Mouse (Mus musculus): ENCODE data around the gene Ctf1. TPM values are rescaled to one million over a fixed set of nuclear protein-coding genes. Genes with fewer than 3 reads are reported as not detected.
"Not testable (repeated sequence)": the region's sequence is repeated elsewhere in the genome, so short reads cannot be mapped to it uniquely, and the experiment has no call there.

Ctf1 gene
- total RNA-seq, 4 experiments from 2014 or later = 15.2 to 20.3 (median 17.1) TPM

DNA sequence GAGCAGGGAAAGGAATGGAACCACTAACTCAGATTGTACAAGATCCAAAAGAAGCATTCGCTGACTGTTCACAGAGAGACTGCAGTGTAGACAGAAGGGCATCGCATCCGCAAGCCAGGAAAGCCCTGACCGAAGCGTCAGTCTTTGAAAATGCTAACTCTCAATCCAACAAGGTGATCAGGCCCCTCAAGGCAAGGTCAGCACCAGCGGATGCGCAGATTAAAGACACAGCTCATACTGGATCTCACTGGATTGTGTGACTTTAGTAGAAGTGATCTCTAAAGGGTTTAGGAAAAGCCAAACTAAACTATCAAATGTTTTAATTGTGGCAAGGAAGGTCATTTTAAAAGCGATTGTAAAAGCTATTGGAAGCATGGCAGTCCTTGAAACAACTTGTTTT lies 19.2 kb upstream of the Ctf1 start:
- no peak for DNase-seq (ENCODE audit: low spot score in 2 of 2)

DNA sequence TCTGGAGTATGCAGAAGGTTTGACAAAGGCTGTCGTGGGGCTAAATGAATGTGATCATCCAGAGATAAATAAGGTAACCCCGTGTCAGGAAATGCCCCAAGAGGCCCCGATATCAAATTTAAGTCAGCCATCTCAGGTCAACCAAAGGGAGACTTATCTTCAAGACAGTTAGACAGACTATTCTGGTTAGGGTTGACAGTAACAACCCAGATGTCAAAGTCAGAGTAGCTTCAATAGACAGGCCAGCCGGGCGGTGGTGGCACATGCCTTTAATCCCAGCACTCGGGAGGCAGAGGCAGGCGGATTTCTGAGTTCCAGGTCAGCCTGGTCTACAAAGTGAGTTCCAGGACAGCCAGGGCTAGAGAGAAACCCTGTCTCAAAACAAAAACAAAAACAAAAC lies 18.8 kb upstream of the Ctf1 start:
- DNase-seq (ENCODE audit: low spot score in 2 of 2) = not testable (repeated sequence)

DNA sequence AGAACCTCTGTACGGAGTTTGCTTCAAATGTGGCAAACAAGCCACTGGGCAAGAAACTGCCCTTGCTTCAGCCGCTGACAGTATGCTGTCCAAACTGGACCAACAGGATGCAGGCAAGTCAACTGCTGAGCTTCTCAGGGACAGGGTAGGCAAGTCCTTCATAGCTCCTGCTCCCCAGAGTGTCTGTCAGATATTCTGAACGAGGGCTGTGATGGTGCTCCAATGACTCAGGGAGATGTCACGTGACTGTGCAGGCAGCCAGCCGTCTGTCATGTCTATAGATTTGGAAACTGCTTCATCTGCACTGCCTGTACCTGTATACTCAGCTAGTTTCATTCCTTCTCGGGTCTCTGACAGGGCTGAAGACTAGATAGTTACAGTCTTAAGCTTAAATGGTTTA lies 13.6 kb upstream of the Ctf1 start:
- no peak for DNase-seq (ENCODE audit: low spot score in 2 of 2)

DNA sequence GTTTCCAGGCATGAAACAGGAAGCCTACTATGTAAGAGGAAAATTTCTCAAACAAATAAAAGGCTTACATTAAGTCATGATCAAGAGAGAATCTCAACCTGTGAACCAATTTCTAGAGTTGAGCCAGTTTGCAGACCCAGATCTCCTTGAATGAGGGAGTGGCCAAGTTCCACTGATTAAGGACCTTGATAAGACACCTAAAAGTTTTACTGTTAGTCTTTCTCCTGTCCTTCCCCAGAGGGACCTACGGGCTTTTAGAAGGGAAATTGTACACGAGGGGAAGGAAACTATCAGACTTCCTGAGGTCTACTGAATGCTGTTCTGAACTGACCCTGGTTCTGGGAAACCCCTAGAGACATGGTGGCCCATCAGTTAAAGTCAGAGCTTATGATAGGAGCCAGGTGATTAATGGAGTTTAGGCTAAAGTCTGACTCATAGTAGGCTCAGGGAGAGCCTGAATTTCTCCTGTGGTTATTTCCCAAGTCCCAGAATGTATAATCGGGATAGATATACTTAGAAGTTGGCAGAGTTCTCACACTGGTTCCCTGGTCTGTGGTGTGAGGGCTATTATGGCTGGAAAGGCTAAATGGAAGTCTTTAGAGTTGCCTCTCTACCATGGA lies 11.7 kb upstream of the Ctf1 start:
- no peak for DNase-seq (ENCODE audit: low spot score in 2 of 2)

DNA sequence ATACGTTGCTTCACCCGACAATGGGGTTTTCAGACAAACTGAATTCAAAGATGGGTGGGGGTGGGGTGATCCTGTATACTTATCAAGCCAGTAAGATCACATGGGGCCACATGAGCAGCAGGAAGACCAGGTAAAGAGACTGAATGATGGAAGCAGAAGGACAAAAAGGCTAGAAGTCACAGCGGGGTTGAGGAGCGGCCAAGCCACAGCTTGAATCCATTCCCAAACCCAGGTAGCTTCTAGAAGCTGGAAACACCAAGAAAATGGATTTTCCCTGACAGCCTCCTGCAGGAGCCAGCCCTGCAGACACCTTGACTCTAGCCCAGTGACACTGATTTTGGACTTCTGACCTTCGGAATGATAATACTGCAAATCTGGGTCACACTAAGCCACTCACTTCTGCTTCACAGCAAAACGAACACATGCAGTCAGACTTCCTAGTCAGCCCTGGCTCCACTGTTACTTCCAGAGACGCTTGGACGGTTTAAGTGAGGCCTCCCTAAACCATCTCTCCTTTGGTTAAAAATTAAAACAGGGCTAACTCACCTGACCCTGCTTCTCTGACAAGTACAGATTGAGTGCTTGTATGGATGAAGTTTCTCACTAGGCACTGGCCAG lies 8.9 kb upstream of the Ctf1 start:
- no peak for DNase-seq (ENCODE audit: low spot score in 2 of 2)

DNA sequence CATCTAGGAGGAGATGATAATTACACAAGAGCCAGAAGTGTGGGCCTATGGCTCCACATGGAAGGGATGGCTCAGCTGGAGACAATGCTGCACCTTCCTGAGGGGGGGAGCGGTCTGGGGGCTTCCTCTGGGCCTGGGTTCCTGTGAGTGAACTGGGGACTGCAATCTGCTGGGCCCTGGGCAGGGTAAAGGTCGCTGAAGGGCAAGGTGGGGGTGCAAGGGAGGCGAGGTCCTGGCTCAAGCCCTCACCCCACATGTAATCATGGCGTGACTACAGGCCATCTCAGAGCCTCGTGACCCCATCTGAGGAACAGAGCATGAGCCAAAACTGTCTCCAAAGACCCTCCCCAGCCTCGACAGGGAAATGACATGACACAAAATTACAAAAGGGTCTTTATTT lies 7.9 kb upstream of the Ctf1 start:
- DNase-seq (ENCODE audit: low spot score in 2 of 2) = no peak

DNA sequence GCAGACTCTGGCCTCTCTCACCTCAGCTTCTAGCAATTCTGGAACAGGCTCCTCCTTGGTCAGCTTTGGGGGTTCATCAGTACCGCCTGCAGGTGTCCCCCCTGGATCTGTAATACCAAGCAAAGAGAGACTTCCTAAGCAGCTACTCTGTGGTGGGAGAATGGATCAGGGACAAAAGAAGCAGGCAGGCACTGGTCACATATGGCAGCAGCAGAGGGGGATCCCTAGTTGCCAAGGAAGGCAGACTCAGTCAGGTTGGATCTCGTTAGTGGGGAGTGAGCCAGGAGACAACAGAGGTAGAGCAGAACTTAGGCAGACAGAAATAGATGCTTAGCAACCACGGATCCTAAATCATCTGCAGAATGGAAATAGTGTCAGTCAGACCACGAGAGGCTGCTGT lies 6.8 kb upstream of the Ctf1 start:
- no peak for DNase-seq (ENCODE audit: low spot score in 2 of 2)

DNA sequence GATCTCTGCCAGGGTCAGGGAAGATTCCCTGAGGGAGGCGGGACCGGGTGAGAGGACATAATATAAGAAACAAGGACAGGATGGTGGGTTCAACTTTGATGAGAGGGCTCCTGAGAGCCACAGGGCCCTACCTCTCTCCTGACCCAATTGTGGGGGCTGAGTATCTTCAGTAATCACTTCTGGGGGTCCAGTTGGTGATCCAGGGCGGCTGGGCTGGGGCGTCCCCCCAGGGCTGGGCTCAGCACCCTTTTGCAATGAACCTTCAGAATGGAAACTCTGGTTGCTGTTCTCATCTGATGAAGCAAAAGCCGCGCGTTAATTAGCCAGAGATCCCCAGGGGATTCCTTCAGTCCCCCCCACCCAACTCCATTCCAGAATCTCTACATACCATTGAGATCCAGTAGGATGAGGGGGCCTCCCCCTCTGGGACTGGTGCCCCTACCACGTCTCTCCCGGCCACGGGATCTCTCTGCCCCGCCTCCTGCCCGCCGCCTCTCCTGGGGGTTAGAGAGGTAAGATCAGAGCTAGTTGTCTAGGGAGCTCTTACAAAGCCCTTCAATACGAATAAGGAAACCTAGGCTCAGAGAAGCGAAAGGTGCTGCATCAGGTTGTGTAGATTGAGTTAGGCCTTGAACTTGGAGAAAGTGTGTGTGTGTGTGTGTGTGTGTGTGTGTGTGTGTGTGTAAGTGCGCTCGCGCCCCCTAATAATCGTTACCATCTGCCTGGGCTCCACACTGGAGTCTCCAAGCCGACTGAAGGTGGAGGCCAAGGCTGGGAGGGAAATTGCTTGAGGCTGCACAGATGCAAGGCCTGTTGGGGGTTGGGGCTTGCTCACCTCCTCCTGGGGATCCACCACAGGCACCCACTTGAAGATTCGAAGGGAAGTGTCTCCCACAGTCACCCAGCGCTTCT lies 5.2 kb upstream of the Ctf1 start:
- DNase-seq (ENCODE audit: low spot score in 2 of 2) = no peak

DNA sequence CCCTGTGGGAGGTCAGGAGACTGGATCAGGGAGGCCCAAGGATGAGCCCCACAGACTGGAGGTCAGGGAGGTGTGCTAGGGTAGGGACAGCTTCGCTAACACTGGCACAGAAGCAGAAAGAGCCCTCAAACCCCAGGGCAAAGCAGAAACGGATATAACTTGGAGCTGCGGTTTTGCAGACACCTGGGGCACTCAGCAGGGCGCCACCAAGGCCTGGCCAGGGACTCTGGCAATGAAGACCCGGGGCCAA lies 4.7 kb upstream of the Ctf1 start:
- no peak for DNase-seq (ENCODE audit: low spot score in 2 of 2)

DNA sequence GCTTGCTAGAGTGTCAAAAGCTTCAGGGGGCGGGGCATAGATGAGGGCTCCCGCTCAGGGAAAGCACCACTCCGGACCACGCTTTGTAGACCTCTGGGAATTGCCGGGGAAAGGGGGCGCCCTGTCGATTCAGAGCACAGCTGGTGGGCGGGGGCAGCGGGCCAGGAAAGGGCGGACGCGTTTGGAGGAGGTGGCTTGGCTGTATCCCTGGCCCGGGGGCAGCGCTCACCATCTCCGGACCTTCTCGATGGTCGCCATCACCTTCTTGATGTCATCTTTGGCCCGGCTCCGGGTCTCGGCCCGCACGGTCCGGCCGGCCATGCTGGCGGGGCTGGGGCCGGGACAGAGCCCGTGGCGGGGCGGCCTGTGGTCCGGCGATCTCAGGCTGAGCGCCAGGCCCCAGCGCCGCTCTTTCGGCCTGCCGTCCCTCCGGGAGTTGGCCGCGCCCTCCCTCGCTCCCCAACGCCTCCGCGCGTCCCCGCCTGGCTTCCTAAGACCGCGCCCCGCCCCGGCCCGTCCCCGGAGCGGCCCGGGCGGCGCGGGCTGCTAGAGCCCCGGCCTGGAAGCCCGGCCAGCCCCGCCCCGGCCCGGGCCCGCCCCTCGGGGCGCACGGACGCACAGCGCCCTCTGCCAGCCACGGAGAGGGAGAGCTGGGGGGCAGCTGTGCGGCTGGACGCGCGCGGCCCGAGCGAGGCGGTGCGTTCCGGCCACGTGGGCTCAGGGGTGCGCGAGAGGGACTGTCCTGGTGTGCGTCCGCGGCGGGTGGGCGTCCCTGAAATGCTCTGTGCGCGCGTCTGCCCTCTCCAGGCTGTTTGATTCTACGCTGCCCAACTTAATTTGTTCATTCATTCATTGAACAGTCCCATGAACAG lies 4.1 kb upstream of the Ctf1 start, which contains the start of gene Bcl7c:
Gene Bcl7c (minus strand): TSS at position 727 of the 872 bp plus-strand sequence.
- DNase-seq (ENCODE audit: low spot score in 2 of 2) = peak; percentile 84 to 86

DNA sequence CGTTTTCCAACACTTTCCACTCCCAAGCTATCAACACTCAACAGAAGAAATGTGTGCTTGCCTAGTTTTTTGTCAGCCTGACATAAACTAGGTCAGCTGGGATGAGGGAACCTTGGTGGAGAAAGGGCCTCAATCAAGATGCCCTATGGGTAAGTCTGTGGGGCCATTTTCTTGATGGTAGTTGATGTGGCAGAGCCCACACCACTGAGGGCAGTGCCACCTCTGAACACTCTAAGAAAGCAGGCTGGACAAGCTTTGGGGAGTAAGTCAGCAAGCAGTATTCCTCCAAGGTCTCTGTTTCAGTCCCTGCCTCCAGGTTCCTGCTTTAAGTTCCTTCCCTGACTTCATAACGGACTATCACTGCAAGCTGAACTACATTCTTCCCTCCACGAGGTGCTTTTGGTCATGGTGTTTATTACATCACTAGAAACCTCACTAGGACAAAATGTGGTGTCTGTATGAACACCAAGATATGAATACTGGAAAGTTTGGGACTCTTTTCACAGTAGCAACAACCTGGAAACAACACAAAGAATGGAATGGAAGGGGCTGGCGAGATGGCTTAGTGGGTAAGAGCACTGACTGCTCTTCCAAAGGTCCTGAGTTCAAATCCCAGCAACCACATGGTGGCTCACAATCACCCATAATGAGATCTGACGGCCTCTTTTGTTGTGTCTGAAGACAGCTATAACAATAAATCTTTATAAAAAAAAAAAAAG lies 3.1 kb upstream of the Ctf1 start:
- DNase-seq (ENCODE audit: low spot score in 2 of 2) = no peak

DNA sequence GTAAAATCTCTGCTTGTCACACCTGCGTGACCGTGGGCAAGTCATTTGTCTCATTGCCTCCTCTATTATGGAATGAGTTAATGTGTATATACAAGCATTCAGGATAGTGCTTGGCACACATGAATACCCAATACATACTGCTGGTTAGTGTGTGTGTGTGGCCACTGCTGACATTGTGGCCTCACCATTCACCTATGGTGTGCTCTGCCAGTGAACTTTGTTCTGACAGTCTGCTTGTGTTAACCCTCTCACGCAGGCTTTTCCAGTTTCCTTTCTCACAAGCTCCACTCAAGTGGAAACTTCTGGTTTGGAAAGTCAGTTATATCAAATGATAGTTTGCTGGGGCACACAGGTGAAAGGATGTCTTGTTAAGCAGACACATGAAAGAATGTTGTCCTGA lies 1.5 kb upstream of the Ctf1 start:
- DNase-seq (ENCODE audit: low spot score in 2 of 2) = no peak

DNA sequence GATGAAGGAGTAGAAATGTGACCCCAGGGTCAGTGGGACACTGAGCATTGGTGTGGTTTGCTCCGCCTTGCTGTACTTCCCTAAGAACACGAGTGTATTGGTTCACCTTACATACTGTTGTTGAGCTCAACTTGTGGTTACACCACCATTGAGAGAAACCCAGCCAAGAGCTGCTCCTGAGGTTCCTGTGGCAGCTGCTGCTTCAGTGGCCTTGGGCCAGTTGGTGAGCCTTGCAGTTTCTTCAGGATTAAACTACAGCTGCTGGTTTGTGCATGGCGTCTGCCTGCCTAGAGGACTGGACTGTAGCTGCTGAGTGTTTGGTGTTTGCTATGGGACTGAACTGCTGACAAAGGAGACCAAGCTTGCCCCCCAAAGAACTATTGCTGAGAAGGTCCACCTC lies 1.1 kb upstream of the Ctf1 start:
- DNase-seq (ENCODE audit: low spot score in 2 of 2) = peak in 1 of 2 experiments; percentile 32

DNA sequence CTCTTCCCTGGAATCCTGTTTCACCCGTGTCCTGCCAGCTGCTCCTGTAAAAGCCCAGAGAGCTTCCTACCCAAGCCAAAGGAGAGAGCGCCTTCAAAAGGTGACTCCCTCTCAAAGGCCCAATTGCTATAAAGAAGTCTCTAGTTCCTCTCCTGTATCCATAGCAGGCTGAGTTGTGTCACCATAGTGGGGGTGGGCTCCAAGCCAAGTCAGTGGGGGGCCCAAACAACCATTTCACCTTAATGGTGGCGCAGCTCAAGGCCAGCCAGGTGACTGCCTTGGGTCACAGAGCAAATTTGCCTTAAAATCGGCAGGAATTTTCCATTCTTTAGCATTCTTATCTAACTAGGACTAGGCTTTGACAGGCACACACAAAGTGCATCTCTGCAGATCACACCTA lies 2.3 kb downstream of the Ctf1 start:
- DNase-seq (ENCODE audit: low spot score in 2 of 2) = no peak

DNA sequence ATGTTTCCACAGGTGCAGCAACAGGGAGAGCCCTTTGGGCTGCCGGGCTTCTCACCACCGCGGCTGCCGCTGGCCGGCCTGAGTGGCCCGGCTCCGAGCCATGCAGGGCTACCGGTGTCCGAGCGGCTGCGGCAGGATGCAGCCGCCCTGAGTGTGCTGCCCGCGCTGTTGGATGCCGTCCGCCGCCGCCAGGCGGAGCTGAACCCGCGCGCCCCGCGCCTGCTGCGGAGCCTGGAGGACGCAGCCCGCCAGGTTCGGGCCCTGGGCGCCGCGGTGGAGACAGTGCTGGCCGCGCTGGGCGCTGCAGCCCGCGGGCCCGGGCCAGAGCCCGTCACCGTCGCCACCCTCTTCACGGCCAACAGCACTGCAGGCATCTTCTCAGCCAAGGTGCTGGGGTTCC lies 4.5 kb downstream of the Ctf1 start:
- peak; percentile 27 to 45 for DNase-seq (ENCODE audit: low spot score in 2 of 2)

DNA sequence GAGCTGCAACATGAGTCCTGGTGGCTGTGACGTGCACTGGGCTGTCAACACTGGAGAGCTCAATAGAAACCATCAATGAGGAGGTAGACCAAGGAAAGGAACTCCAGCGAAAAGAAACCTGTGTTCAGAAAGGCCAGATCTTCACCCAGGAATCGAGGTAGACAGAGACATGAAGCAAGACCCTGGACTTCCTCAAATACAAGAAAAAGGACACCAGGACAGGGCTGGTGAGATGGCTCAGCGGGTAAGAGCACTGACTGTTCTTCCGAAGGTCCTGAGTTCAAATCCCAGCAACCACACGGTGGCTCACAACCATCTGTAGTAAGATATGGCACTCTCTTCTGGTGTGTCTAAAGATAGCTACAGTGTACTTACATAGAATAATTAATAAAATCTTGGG lies 5.8 kb downstream of the Ctf1 start:
- DNase-seq (ENCODE audit: low spot score in 2 of 2) = no peak

DNA sequence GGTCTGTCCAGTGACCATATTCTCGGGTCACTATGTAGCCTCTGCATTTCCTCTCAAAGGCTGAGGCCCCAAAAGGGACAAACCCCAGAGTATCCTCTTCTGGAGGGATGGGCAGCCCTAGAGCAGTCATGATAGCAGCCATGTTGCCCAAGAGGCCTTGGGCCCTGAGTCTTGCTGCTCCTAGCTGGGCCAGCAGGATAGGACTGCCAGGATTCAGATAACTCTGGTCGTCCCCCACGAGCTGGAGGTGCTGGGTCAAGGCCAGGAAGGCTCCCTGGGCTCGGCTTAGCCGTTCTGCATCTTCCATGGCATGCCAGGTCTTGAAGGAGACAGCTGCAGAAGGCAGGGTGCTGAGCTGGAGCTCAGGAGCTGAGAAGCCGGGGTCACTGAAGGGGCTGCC lies 6.7 kb downstream of the Ctf1 start:
- DNase-seq (ENCODE audit: low spot score in 2 of 2) = no peak

DNA sequence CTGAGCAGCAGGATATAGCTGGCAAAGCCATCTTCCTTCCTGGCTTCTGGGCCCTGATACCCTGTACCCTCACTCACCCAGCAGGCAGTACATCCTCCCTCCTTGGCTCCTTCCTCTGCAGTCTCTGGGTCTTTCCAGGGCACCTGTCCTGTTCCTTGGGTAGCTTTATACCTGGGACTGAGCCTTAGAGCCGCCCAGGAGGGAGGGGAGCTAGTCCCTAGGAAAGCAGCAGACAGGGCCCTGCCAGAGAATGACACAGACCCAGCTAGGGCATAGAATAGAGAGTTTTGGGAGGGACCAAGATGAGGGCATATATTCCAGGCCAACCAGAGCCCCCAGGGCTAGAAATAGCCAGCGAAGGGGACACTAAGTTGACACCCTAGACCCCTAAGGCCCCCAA lies 13.0 kb downstream of the Ctf1 start:
- DNase-seq (ENCODE audit: low spot score in 2 of 2) = no peak

DNA sequence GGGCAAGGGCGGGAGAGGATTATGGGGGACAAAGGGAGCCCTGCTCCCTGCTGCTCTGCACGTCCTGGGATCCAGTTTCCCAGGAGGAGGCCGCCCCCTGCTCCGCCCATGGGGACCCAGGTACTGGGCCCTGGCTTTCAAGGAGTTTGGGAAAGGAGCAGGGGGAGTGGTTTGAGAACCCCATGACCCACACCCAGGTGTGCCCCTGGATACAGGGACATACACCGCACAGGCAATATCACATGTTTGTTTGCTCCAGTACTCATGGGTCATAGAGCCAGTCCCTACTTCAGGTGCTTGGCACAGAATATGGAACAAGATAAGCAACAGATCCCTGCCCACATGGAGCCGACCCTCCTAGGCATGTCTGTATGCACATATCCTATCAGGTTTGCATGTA lies 13.4 kb downstream of the Ctf1 start:
- DNase-seq (ENCODE audit: low spot score in 2 of 2) = no peak

DNA sequence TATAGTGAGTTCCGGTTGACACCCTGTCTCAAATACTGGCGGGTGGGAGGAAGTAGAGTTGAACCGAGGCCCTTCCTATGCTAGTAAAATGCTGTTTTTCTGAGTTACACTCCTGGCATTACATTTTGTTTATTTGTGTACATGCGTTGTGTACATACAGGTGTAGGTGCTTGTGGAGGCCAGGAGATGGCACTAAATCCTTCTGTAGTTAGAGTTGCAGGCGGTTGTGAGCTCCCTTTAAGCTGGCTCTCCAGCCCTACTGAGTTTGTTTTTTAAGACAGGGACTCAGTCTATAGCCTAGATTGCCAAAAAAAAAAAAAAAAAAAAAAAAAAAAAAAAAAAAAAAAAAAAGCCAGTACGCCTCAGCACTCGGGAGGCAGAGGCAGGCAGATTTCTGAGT lies 15.4 kb downstream of the Ctf1 start:
- no peak for DNase-seq (ENCODE audit: low spot score in 2 of 2)

DNA sequence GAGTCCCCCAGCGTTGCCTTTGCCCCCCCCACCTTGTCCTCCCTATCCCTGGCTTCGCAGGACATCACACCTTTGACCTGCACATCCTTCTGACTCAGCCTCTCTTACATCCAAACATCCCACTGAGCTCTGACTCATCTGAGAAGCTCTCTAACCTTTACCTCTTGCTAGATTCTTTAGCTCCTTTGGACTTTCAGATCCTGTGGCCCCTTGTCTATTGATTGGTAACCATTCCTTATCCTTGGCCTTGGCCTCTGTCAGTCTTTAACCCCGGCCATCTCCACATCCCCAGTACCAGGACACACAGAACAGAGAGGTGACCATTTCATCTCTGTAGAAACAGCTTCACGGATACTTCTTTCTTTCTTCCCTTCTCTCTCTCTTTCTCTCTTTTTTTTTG lies 17.6 kb downstream of the Ctf1 start:
- DNase-seq (ENCODE audit: low spot score in 2 of 2) = no peak

Measured in gastrocnemius, adult 8-10 months (tissue).